Comparison of ENCODE assay signal across 18 mouse cellular contexts in genomic region chr19:30109122-30109521, GRCm38 (mm10).
DNase-seq lines count a peak whose midpoint lies in the region; ATAC-seq lines count a peak whose summit lies in the region.
"Had no signal": no experiment of that assay in that cellular context is flagged by ENCODE, and none has a peak within 500 bp of the region (broad histone marks: within the 10 kb centered on the region; RNA-seq: fewer than 3 reads in every experiment).

No protein-coding gene starts in this region.

- H3K4me1 ChIP-seq in neural tube, embryonic 13.5 days (replicated peaks), result peaks cover 25% of the 10 kb centered on the region
- H3K4me1 ChIP-seq in hindbrain, embryonic 14.5 days (replicated peaks; ENCODE audit: control insufficient read depth, insufficient read depth, low read length), result peaks cover 20% of the 10 kb centered on the region
- peaks cover 33% of the 10 kb centered on the region for H3K4me1 ChIP-seq in midbrain, embryonic 15.5 days
- H3K4me1 ChIP-seq: heart, embryonic 15.5 days; neural tube, embryonic 12.5 days had no signal

- H3K27me3 ChIP-seq in neural tube, embryonic 13.5 days, result no peaks in the 10 kb centered on the region
- no peaks in the 10 kb centered on the region for H3K27me3 ChIP-seq in hindbrain, embryonic 14.5 days (ENCODE audit: control insufficient read depth, insufficient read depth, low read length)
- H3K27me3 ChIP-seq in midbrain, embryonic 15.5 days (replicated peaks), result no peaks in the 10 kb centered on the region
- H3K27me3 ChIP-seq: heart, embryonic 15.5 days; liver, embryonic 13.5 days; neural tube, embryonic 12.5 days had no signal

- no peak overlapping the region for H3K9ac ChIP-seq in neural tube, embryonic 13.5 days
- H3K9ac ChIP-seq in hindbrain, embryonic 14.5 days, result no peak overlapping the region
- no peak overlapping the region for H3K9ac ChIP-seq in midbrain, embryonic 15.5 days
- H3K9ac ChIP-seq: heart, embryonic 15.5 days; liver, embryonic 13.5 days; neural tube, embryonic 12.5 days had no signal

- 54% methylated on average over 6 of the region's 6 CpGs for WGBS in neural tube, embryonic 13.5 days
- WGBS in hindbrain, embryonic 14.5 days, result 37% methylated on average over 6 of the region's 6 CpGs
- 19% methylated on average over 6 of the region's 6 CpGs for WGBS in midbrain, embryonic 15.5 days

- peak; percentile 42; the same call in 1 of the 2 replicates for ATAC-seq in neural tube, embryonic 13.5 days (ENCODE audit: low read depth)
- peak; percentile 61; the same call in 1 of the 2 replicates for ATAC-seq in hindbrain, embryonic 14.5 days (ENCODE audit: low FRiP score)
- ATAC-seq in midbrain, embryonic 15.5 days (replicated peaks), result peak; percentile 76
- ATAC-seq: CD4-positive, CD25-positive, alpha-beta regulatory T cell, adult 4 months had no signal

- DNase-seq in neural tube, embryonic 10.5 days (ENCODE audit: extremely low spot score, low spot score), result no peak
- peak; percentile 49 for DNase-seq in hindbrain, embryonic 14.5 days (ENCODE audit: low spot score)
- DNase-seq in embryo, embryonic 10.5 days (ENCODE audit: low spot score), result no peak
- no peak for DNase-seq in lung, postnatal 4 days
- DNase-seq in yolk sac, embryonic 10.5 days (ENCODE audit: low spot score), result no peak
- DNase-seq: adrenal gland, adult 8-10 months; cerebellum, adult 8-10 months; gastrocnemius, adult 2 months; heart, adult 18-20 months; liver, embryonic 13.5 days; lung, postnatal 10 days; right cerebral cortex, postnatal 14 days had no signal

- H3K9me3 ChIP-seq in neural tube, embryonic 13.5 days, result no peaks in the 10 kb centered on the region
- no peaks in the 10 kb centered on the region for H3K9me3 ChIP-seq in hindbrain, embryonic 14.5 days (ENCODE audit: control insufficient read depth, low read length)
- no peaks in the 10 kb centered on the region for H3K9me3 ChIP-seq in midbrain, embryonic 15.5 days
- H3K9me3 ChIP-seq: heart, embryonic 15.5 days; liver, embryonic 13.5 days; neural tube, embryonic 12.5 days had no signal

- peak overlapping the region; percentile 71 for H3K27ac ChIP-seq in neural tube, embryonic 13.5 days (replicated peaks)
- H3K27ac ChIP-seq in hindbrain, embryonic 14.5 days, result peak overlapping the region; percentile 61
- peak overlapping the region; percentile 80 for H3K27ac ChIP-seq in midbrain, embryonic 15.5 days
- H3K27ac ChIP-seq: gastrocnemius, adult 2 months; heart, embryonic 15.5 days; left cerebral cortex, adult 2 months; liver, embryonic 13.5 days; neural tube, embryonic 12.5 days had no signal

- no peak overlapping the region for H3K4me3 ChIP-seq in neural tube, embryonic 13.5 days
- no peak overlapping the region for H3K4me3 ChIP-seq in hindbrain, embryonic 14.5 days (replicated peaks; ENCODE audit: low read length)
- no peak overlapping the region for H3K4me3 ChIP-seq in midbrain, embryonic 15.5 days
- H3K4me3 ChIP-seq: gastrocnemius, adult 2 months; heart, embryonic 15.5 days; left cerebral cortex, adult 2 months; liver, embryonic 13.5 days; neural tube, embryonic 12.5 days had no signal

- no peak overlapping the region for H3K4me2 ChIP-seq in neural tube, embryonic 13.5 days
- no peak overlapping the region for H3K4me2 ChIP-seq in hindbrain, embryonic 14.5 days (replicated peaks)
- H3K4me2 ChIP-seq in midbrain, embryonic 15.5 days, result peak overlapping the region; percentile 5; the same call in 1 of the 2 replicates
- H3K4me2 ChIP-seq: heart, embryonic 15.5 days; liver, embryonic 13.5 days; neural tube, embryonic 12.5 days had no signal

- no peaks in the 10 kb centered on the region for H3K36me3 ChIP-seq in neural tube, embryonic 13.5 days
- H3K36me3 ChIP-seq in hindbrain, embryonic 14.5 days (replicated peaks; ENCODE audit: control insufficient read depth, insufficient read depth), result no peaks in the 10 kb centered on the region
- H3K36me3 ChIP-seq in midbrain, embryonic 15.5 days (replicated peaks), result no peaks in the 10 kb centered on the region
- H3K36me3 ChIP-seq: heart, embryonic 15.5 days; liver, embryonic 13.5 days; neural tube, embryonic 12.5 days had no signal
